Mouse (Mus musculus) CH12.LX (cell line): ENCODE data around the gene Adra1b. TPM values are rescaled to one million over a fixed set of nuclear protein-coding genes. Genes with fewer than 3 reads are reported as not detected.

Experiments
- DNase-seq: peaks from one replicate; pipeline ENCODE4 v3.0.0-alpha.2; 2013; ENCODE audit errors: extremely low read depth
- H3K27ac ChIP-seq: 2 replicates; pipeline ENCODE4 v1.5.1; 2012; ENCODE audit warnings: low read depth, mild to moderate bottlenecking, control low read depth, moderate library complexity; ENCODE audit not compliant: insufficient read depth
- H3K27me3 ChIP-seq: replicated peaks from 2 replicates; pipeline ENCODE3; 2012; ENCODE audit warnings: inconsistent platforms
- H3K36me3 ChIP-seq, 2 experiments: replicated peaks in 1 of 2; 2 replicates each; pipeline versions ENCODE3 to v1.6.1; 2012; ENCODE audit warnings: inconsistent platforms in 1 of 2, low read length in 1 of 2, mild to moderate bottlenecking in 1 of 2, mixed read lengths in 1 of 2, moderate library complexity in 1 of 2; ENCODE audit not compliant: control insufficient read depth in 1 of 2, insufficient read depth in 1 of 2
- H3K4me1 ChIP-seq, 2 experiments: 2 replicates each; pipeline ENCODE4 v1.6.1; 2012; ENCODE audit warnings: inconsistent platforms in 1 of 2, moderate library complexity in 1 of 2; ENCODE audit not compliant: insufficient read depth in 2 of 2, control insufficient read depth in 1 of 2
- H3K4me2 ChIP-seq: 2 replicates; pipeline ENCODE4 v1.6.1; 2012; ENCODE audit warnings: low read depth, mild to moderate bottlenecking, control low read depth; ENCODE audit not compliant: poor library complexity, insufficient read depth, severe bottlenecking
- H3K4me3 ChIP-seq, 3 experiments: fragments of 150-350 bp in 1 of 3; sonication (generic) in 1 of 3; replicated peaks in 1 of 3; 2 replicates each; pipeline versions ENCODE3 to v1.5.1; 2011 to 2012; ENCODE audit warnings: low read depth in 2 of 3, low read length in 2 of 3, mild to moderate bottlenecking in 2 of 3, moderate library complexity in 2 of 3, control low read depth in 1 of 3, improper control_type of control experiment in 1 of 3, inconsistent platforms in 1 of 3, mixed read lengths in 1 of 3; ENCODE audit not compliant: poor library complexity in 1 of 3
- H3K79me2 ChIP-seq: replicated peaks from 2 replicates; pipeline ENCODE4 v1.6.1; 2012; ENCODE audit warnings: mild to moderate bottlenecking, moderate library complexity; ENCODE audit not compliant: control insufficient read depth, poor library complexity, insufficient read depth, severe bottlenecking; ENCODE audit errors: extremely low read depth
- H3K9ac ChIP-seq: 2 replicates; pipeline ENCODE4 v1.6.1; 2012; ENCODE audit warnings: low read depth, mild to moderate bottlenecking, control low read depth, moderate library complexity; ENCODE audit not compliant: insufficient read depth
- H3K9me3 ChIP-seq: replicated peaks from 2 replicates; pipeline ENCODE3; 2012; ENCODE audit warnings: low read length, inconsistent platforms, mixed read lengths
- CHD1 ChIP-seq: IDR thresholded peaks from 2 replicates; pipeline ENCODE4 v1.6.1; 2012; ENCODE audit warnings: low read depth, low read length, improper control_type of control experiment, inconsistent platforms
- CHD2 ChIP-seq: IDR thresholded peaks from 2 replicates; pipeline ENCODE4 v1.6.1; 2011; ENCODE audit warnings: low read length, improper control_type of control experiment
- CTCF ChIP-seq, 2 experiments: IDR thresholded peaks in 1 of 2; conservative IDR thresholded peaks in 1 of 2; 2 replicates each; pipeline ENCODE4 v1.5.1; 2011 to 2012; ENCODE audit warnings: low read depth in 2 of 2, low read length in 2 of 2, improper control_type of control experiment in 1 of 2, inconsistent platforms in 1 of 2, mild to moderate bottlenecking in 1 of 2, moderate library complexity in 1 of 2
- E2F4 ChIP-seq: IDR thresholded peaks from 2 replicates; pipeline ENCODE4 v1.6.1; 2011; ENCODE audit warnings: low read depth, low read length, improper control_type of control experiment; ENCODE audit not compliant: insufficient replicate concordance
- ELF1 ChIP-seq: IDR thresholded peaks from 2 replicates; pipeline ENCODE4 v1.6.1; 2014; ENCODE audit warnings: low read depth, mild to moderate bottlenecking, inconsistent platforms, low read length, improper control_type of control experiment
- EP300 ChIP-seq: IDR thresholded peaks from 2 replicates; pipeline ENCODE4 v1.6.1; 2011; ENCODE audit warnings: low read length, improper control_type of control experiment
- HCFC1 ChIP-seq: IDR thresholded peaks from 2 replicates; pipeline ENCODE4 v1.6.1; 2012; ENCODE audit warnings: low read depth, mild to moderate bottlenecking, inconsistent platforms, low read length, improper control_type of control experiment
- MAX ChIP-seq: IDR thresholded peaks from 2 replicates; pipeline ENCODE4 v1.6.1; 2011; ENCODE audit warnings: low read length, improper control_type of control experiment
- MEF2A ChIP-seq: IDR thresholded peaks from 2 replicates; pipeline ENCODE4 v1.6.1; 2014; ENCODE audit warnings: low read depth, mild to moderate bottlenecking, inconsistent platforms, low read length, improper control_type of control experiment, borderline replicate concordance
- MYC ChIP-seq: IDR thresholded peaks from 2 replicates; pipeline ENCODE4 v1.6.1; 2011; ENCODE audit warnings: low read depth, mild to moderate bottlenecking, improper control_type of control experiment, low read length
- POLR2A ChIP-seq: IDR thresholded peaks from 2 replicates; pipeline ENCODE4 v1.6.1; 2011; ENCODE audit warnings: low read depth, mild to moderate bottlenecking, improper control_type of control experiment, low read length
- POLR2AphosphoS2 ChIP-seq: IDR thresholded peaks from 2 replicates; pipeline ENCODE4 v1.6.1; 2011; ENCODE audit warnings: low read depth, low read length, improper control_type of control experiment
- RCOR1 ChIP-seq: conservative IDR thresholded peaks from 2 replicates; pipeline ENCODE4 v1.6.1; 2012; ENCODE audit warnings: low read depth, mild to moderate bottlenecking, inconsistent platforms, low read length, improper control_type of control experiment
- SMC3 ChIP-seq: IDR thresholded peaks from 2 replicates; pipeline ENCODE4 v1.6.1; 2011; ENCODE audit warnings: low read depth, low read length, improper control_type of control experiment
- TBP ChIP-seq: conservative IDR thresholded peaks from 2 replicates; pipeline ENCODE4 v1.6.1; 2011; ENCODE audit warnings: low read depth, low read length, improper control_type of control experiment
- TCF12 ChIP-seq: IDR thresholded peaks from 2 replicates; pipeline ENCODE4 v1.6.1; 2014; ENCODE audit warnings: low read depth, mild to moderate bottlenecking, inconsistent platforms, low read length, improper control_type of control experiment
- UBTF ChIP-seq: IDR thresholded peaks from 2 replicates; pipeline ENCODE4 v1.6.1; 2012; ENCODE audit warnings: low read depth, mild to moderate bottlenecking, inconsistent platforms, low read length, improper control_type of control experiment, moderate library complexity
- USF1 ChIP-seq: IDR thresholded peaks from 2 replicates; pipeline ENCODE4 v1.6.1; 2014; ENCODE audit warnings: low read depth, mild to moderate bottlenecking, inconsistent platforms, low read length, improper control_type of control experiment
- USF2 ChIP-seq: conservative IDR thresholded peaks from 2 replicates; pipeline ENCODE4 v1.6.1; 2011; ENCODE audit warnings: low read depth, low read length, improper control_type of control experiment
- ZC3H11A ChIP-seq: IDR thresholded peaks from 2 replicates; pipeline ENCODE4 v1.6.1; 2012; ENCODE audit warnings: low read depth, mild to moderate bottlenecking, inconsistent platforms, low read length, improper control_type of control experiment
- ZKSCAN1 ChIP-seq: IDR thresholded peaks from 2 replicates; pipeline ENCODE4 v1.6.1; 2012; ENCODE audit warnings: low read depth, inconsistent platforms, low read length, improper control_type of control experiment, borderline replicate concordance
- ZNF384 ChIP-seq: IDR thresholded peaks from 2 replicates; pipeline ENCODE4 v1.6.1; 2012; ENCODE audit warnings: low read depth, low read length, improper control_type of control experiment, inconsistent platforms
- dilution Hi-C: fragments of 300-500 bp; cut with MboI; formaldehyde crosslinking; loops from 2 replicates; pipeline ENCODE4 v1.14.3; 2020; ENCODE audit warnings: low sequenced_read_pairs; ENCODE audit not compliant: extremely low pct_unique_long_range_greater_than_20kb, extremely low pct_ligation_motif_present
- in situ Hi-C: fragments of 300-500 bp; cut with MboI; formaldehyde crosslinking; loops from 3 replicates; pipeline ENCODE4 v1.14.3; 2019; ENCODE audit warnings: low sequenced_read_pairs, low pct_ligation_motif_present, low pct_unique_long_range_greater_than_20kb, mixed read lengths
- polyA plus RNA-seq: library from polyadenylated mRNA; unstranded; fragments of >175 nt; gene quantifications from 2 replicates; pipeline ENCODE4 v1.2.1, GENCODE M21; 2012; ENCODE audit warnings: low read depth; ENCODE audit not compliant: insufficient read length
- total RNA-seq, 2 experiments: library from RNA; depleted of rRNA; stranded (reverse); fragments of 300-350 nt in 1 of 2; fragments of >200 nt in 1 of 2; gene quantifications; 2 replicates each; pipeline ENCODE4 v1.2.3; 2012 to 2014

The Adra1b gene
- total and polyA plus RNA-seq, 3 experiments: not detected

GRCm38 (mm10) chr11:43817368-43817923, 83.6 kb downstream of the Adra1b start:
- Histone ChIP-seq H3K4me2 (no peak overlapping the region), H3K4me1 (no peaks in the 10 kb centered on the region), H3K4me3 (no peak overlapping the region), H3K79me2 (no peaks in the 10 kb centered on the region), H3K36me3 (no peaks in the 10 kb centered on the region), H3K9me3 (no peaks in the 10 kb centered on the region), H3K9ac (no peak overlapping the region), H3K27ac (no peak overlapping the region), H3K27me3 (peaks cover 13% of the 10 kb centered on the region)
- no peak for DNase-seq
- dilution Hi-C loops (no loop called here), in situ Hi-C loops (no loop called here)
- no peak for TF ChIP-seq TBP
- TF ChIP-seq CHD1: no peak
- no peak for TF ChIP-seq SMC3
- no peak for TF ChIP-seq USF2
- no peak for TF ChIP-seq POLR2AphosphoS2
- no peak for TF ChIP-seq E2F4
- TF ChIP-seq USF1: no peak
- TF ChIP-seq, all 38 proteins: peak for 0

- TF ChIP-seq MEF2A (no peak), UBTF (no peak), CTCF (conservative IDR thresholded peaks at IDR 0.05 in 1 of 2, IDR thresholded peaks at IDR 0.05 in 1 of 2; ENCODE audit: low read depth in 2 of 2, low read length in 2 of 2) (no peak), ELF1 (no peak), ZC3H11A (no peak), EP300 (no peak), ZNF384 (no peak), ZKSCAN1 (no peak), HCFC1 (no peak), USF1 (no peak), SMC3 (no peak), TCF12 (no peak), CHD2 (no peak), MYC (no peak), MAX (no peak), POLR2AphosphoS2 (no peak), E2F4 (no peak), POLR2A (no peak), RCOR1 (no peak), USF2 (no peak)
These were observed 88.5 kb downstream of the Adra1b start for GRCm38 (mm10) chr11:43812535-43812934.

More at GRCm38 (mm10) chr11:43812535-43812934, 88.5 kb downstream of the Adra1b start:
- dilution Hi-C loops (no loop called here), in situ Hi-C loops (no loop called here)
- Histone ChIP-seq H3K27me3 (peaks cover 11% of the 10 kb centered on the region), H3K79me2 (no peaks in the 10 kb centered on the region), H3K4me2 (no peak overlapping the region), H3K4me1 (no peaks in the 10 kb centered on the region), H3K36me3 (no peaks in the 10 kb centered on the region), H3K27ac (no peak overlapping the region), H3K9ac (no peak overlapping the region), H3K9me3 (peaks cover 3% of the 10 kb centered on the region), H3K4me3 (no peak overlapping the region)
- DNase-seq: no peak
